Mouse (Mus musculus): Measurements from ENCODE around the gene Ltf.

DNA sequence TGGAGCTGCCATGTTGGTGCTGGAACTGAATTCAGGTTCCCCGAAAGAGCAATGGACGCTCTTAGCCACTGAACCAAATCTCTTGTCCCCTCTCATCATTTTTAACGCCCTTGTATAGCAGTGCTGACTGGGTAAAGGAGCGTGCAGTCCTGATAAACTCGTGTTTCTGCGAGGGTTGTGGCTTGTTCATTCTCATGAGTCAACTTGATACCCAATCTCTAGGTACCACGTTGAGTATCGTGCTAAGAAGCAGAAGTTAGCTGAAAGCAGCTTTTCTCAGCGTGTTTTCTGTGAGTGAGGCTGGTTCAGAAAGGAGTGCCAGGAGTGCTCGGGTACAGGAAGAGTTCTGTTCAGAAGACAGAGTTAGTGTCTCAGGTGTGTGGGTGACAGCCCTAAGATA, 7.7 kb downstream of the Ltf start:
- TF ChIP-seq ZMIZ1 (IDR thresholded peaks at IDR 0.05; ENCODE audit: low read depth, low read length) = no peak
- no peak for TF ChIP-seq POLR2A (IDR thresholded peaks at IDR 0.05; ENCODE audit: control insufficient read depth in 1 of 2, insufficient read depth in 1 of 2, low read depth in 1 of 2, low read length in 2 of 2, poor library complexity in 1 of 2)
- TF ChIP-seq TBP (IDR thresholded peaks at IDR 0.05; ENCODE audit: low read depth, low read length) = no peak
- no peak for TF ChIP-seq CTCF (IDR thresholded peaks at IDR 0.05 in 2 of 3, conservative IDR thresholded peaks at IDR 0.05 in 1 of 3; ENCODE audit: control insufficient read depth in 1 of 3, insufficient read depth in 1 of 3, low read depth in 2 of 3, low read length in 3 of 3, poor library complexity in 1 of 3, severe bottlenecking in 1 of 3)

Measured in MEL (cell line).